Mouse (Mus musculus): ENCODE data around the gene Eef1a1.
"Not testable (repeated sequence)": the region's sequence is repeated elsewhere in the genome, so short reads cannot be mapped to it uniquely, and the experiment has no call there.

Gene Eef1a1

GRCm38 (mm10) chr9:78508106-78508786, 19.3 kb upstream of the Eef1a1 start:
- in situ Hi-C loops (cut with MboI, MseI), result no loop called here

GRCm38 (mm10) chr9:78506722-78507077, 17.7 kb upstream of the Eef1a1 start:
- in situ Hi-C loops (cut with MboI, MseI), result no loop called here

- in situ Hi-C loops (cut with MboI, MseI), result no loop called here
Measured at GRCm38 (mm10) chr9:78506002-78506721, 17.2 kb upstream of the Eef1a1 start.

- in situ Hi-C loops (cut with MboI, MseI), result no loop called here
Measured at GRCm38 (mm10) chr9:78505223-78505622, 16.3 kb upstream of the Eef1a1 start.

GRCm38 (mm10) chr9:78504679-78505078, 15.7 kb upstream of the Eef1a1 start:
- in situ Hi-C loops (cut with MboI, MseI), result no loop called here

- in situ Hi-C loops (cut with MboI, MseI), result no loop called here
Measured at GRCm38 (mm10) chr9:78504133-78504532, 15.2 kb upstream of the Eef1a1 start.

GRCm38 (mm10) chr9:78503223-78504079, 14.5 kb upstream of the Eef1a1 start:
- in situ Hi-C loops (cut with MboI, MseI), result no loop called here

- in situ Hi-C loops (cut with MboI, MseI), result no loop called here
Measured at GRCm38 (mm10) chr9:78501284-78501683, 12.3 kb upstream of the Eef1a1 start.

GRCm38 (mm10) chr9:78500386-78500785, 11.4 kb upstream of the Eef1a1 start:
- in situ Hi-C loops (cut with MboI, MseI), result no loop called here

- in situ Hi-C loops (cut with MboI, MseI), result no loop called here
Measured at GRCm38 (mm10) chr9:78493171-78493570, 4.2 kb upstream of the Eef1a1 start.

- in situ Hi-C loops (cut with MboI, MseI), result no loop called here
Measured at GRCm38 (mm10) chr9:78492254-78492653, 3.3 kb upstream of the Eef1a1 start.

- in situ Hi-C loops (cut with MboI, MseI), result no loop called here
Measured at GRCm38 (mm10) chr9:78491169-78491568, 2.2 kb upstream of the Eef1a1 start.

- in situ Hi-C loops (cut with MboI, MseI), result not testable (repeated sequence)
Measured at GRCm38 (mm10) chr9:78488021-78488420, 930 bp downstream of the Eef1a1 start.

- in situ Hi-C loops (cut with MboI, MseI), result loop anchor here in 1 of 2 experiments (5.0 kb wide), 1 partner anchor 38 kb away; no protein-coding TSS in a partner anchor
Measured at GRCm38 (mm10) chr9:78484660-78485059, 4.3 kb downstream of the Eef1a1 start.

- in situ Hi-C loops (cut with MboI, MseI), result loop anchor here in 1 of 2 experiments (5.0 kb wide), 1 partner anchor 40 kb away; no protein-coding TSS in a partner anchor
Measured at GRCm38 (mm10) chr9:78482386-78482785, 6.6 kb downstream of the Eef1a1 start.

- in situ Hi-C loops (cut with MboI, MseI), result loop anchor here in 1 of 2 experiments (5.0 kb wide), 1 partner anchor 41 kb away; no protein-coding TSS in a partner anchor
Measured at GRCm38 (mm10) chr9:78481423-78482331, 7.3 kb downstream of the Eef1a1 start.

GRCm38 (mm10) chr9:78480706-78481358, 8.1 kb downstream of the Eef1a1 start:
- in situ Hi-C loops (cut with MboI, MseI), result loop anchor here in 1 of 2 experiments (5.0 kb wide), 1 partner anchor 41 kb away; no protein-coding TSS in a partner anchor

- in situ Hi-C loops (cut with MboI, MseI), result loop anchor here in 1 of 2 experiments (5.0 kb wide), 1 partner anchor 42 kb away; no protein-coding TSS in a partner anchor
Measured at GRCm38 (mm10) chr9:78480227-78480626, 8.7 kb downstream of the Eef1a1 start.

- in situ Hi-C loops (cut with MboI, MseI), result not testable (repeated sequence)
Measured at GRCm38 (mm10) chr9:78479308-78479707, 9.6 kb downstream of the Eef1a1 start.

- in situ Hi-C loops (cut with MboI, MseI), result not testable (repeated sequence)
Measured at GRCm38 (mm10) chr9:78478009-78478605, 10.8 kb downstream of the Eef1a1 start.

All from T-helper 17 cell (primary cell).